Mouse (Mus musculus) Muller cell, postnatal 12 days (primary cell): ENCODE measurements around the gene Slc4a5.
"Not testable (repeated sequence)": the region's sequence is repeated elsewhere in the genome, so short reads cannot be mapped to it uniquely, and the experiment has no call there.

Source experiments
- DNase-seq: peaks from one replicate; pipeline ENCODE4 v3.0.0-alpha.2; 2015; ENCODE audit errors: inconsistent ontology term

Gene Slc4a5

GRCm38 (mm10) chr6:83311206-83311605 lies 91.6 kb downstream of the Slc4a5 start:
- no peak for DNase-seq

DNA sequence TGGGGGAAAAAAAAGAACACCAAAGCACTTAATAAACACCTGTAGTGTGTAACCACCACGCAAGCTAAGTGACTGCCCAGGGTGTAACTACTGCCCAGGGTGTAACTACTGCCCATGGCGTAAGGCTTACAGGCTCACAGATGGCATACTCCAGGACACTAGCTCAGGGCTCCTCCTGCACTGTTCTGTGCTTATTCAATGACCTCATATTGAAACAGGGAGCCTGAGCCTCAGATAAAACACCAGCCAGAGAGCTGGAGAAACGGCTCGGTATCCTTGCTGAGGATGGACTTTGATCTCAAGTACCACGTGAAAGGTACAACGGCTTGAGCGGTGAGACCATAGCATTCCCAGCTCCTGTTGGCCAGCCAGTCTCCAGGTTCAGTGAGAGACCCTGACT lies 92.4 kb downstream of the Slc4a5 start:
- DNase-seq, result no peak

DNA sequence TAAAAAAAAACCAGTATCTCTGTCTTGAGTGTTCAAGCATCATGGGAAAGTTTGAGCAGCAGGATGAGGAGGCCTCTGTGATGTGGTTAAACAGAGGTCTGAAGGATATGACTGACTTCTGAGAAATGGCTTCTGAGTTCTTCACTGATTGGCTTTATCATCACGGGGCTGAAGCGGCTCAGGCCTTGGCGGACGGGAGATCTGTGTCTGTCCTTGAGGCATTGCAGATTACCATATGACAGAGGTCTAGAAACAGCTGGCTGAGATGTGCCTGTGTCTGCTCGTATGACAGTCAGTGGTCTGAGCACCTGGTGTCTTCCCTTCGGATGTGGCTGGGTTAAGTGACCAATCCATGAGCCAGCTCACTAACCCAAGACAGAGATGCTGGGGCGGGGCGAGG lies 92.9 kb downstream of the Slc4a5 start:
- DNase-seq, result no peak

DNA sequence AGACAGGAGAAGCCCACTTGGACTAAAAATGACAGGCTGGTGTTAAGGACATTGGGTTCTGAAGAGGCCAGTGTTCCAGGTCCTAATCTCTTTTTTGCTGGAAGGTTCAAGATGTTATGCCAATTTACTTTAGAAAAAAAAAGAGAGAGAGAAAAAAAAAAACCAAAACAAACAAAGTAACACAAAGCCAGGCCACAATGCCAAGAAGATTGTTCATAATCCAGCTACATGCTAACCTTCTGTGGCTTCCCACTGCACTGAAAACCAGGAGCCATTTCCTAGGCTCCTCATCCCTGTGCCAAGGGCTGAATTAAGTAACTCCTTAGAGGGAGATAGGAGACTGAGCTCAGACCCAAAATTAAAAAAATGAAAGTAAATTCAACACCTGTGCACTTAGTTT lies 95.7 kb downstream of the Slc4a5 start:
- no peak for DNase-seq

GRCm38 (mm10) chr6:83316022-83316421 lies 96.4 kb downstream of the Slc4a5 start:
- DNase-seq, result no peak

DNA sequence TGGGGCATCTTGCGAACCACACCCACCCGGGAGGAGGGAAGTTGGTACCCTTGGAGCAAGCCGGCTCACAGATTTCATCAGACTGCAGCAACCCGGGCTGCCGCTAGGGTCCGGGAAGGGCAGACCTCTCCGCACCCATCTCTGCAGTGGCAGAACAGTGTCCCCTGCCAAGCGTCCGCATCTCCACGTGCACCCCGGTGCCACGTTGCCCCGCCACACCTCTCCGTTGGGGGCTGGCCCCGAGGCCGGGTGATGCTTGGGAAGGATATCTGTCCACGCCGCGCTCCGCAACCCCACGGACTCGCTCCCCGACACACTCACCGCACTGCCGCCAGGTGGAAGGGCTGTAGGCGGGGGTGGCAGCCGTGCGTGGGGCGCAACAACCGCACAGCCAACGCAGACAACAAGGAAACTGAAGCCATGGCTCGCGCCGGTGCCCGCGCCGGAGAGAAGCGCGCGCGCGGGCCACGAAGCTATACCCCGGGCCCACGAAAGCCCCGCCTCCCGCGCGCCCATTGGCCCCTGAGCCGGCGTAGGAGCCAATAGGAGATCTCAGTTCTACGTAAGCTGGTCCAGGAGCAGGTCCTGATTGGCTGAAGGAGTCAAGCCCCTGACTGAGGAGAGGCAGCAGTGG lies 97.6 kb downstream of the Slc4a5 start:
- DNase-seq, result peak; percentile 96

DNA sequence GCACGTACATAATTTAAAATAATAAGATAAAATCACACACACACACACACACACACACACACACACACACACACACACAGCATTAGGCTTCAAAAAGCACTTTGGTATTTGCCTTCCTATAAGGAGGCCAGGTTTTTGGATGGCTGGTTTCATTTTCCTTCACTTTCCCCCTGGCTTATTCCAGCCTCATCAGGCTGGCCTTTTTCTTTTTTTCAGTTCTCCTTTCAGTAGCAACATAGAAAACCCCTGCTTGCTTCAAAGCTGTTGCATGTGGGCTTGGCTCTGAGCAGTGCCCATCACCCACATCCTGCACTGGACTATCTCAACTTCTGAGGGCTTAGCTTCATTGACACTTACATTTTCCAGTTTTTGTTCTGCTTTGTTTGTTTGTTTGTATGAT lies 102.3 kb downstream of the Slc4a5 start:
- DNase-seq, result no peak

GRCm38 (mm10) chr6:83322794-83323193 lies 103.2 kb downstream of the Slc4a5 start:
- DNase-seq, result no peak

- no peak for DNase-seq
Measured at GRCm38 (mm10) chr6:83323652-83324419, 104.2 kb downstream of the Slc4a5 start.

GRCm38 (mm10) chr6:83325525-83326393 lies 106.1 kb downstream of the Slc4a5 start, which contains the start of the genes Mthfd2 and Mob1a:
Gene Mthfd2 (minus strand): TSS chr6:83325908.
Gene Mob1a (plus strand): TSS chr6:83326016.
- peak; percentile 97 for DNase-seq

DNA sequence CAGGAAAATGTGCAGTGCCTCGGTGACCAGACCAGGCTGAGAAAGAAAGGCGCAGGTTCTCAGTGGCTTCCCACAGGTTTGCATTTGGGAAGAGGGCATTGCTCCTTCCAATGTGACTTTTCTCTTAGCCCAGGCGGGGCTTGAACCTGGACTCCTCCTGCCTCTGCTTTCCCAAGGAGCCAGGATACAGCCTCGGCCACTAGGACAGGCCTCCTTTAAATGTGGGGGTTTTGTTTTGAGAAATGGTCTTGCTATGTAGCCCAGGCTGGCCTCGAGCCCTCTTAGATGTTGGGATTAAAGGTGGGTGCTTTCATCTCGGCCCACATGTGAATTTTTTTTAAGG lies 106.7 kb downstream of the Slc4a5 start:
- DNase-seq, result no peak

GRCm38 (mm10) chr6:83326761-83327160 lies 107.1 kb downstream of the Slc4a5 start:
- DNase-seq, result no peak

DNA sequence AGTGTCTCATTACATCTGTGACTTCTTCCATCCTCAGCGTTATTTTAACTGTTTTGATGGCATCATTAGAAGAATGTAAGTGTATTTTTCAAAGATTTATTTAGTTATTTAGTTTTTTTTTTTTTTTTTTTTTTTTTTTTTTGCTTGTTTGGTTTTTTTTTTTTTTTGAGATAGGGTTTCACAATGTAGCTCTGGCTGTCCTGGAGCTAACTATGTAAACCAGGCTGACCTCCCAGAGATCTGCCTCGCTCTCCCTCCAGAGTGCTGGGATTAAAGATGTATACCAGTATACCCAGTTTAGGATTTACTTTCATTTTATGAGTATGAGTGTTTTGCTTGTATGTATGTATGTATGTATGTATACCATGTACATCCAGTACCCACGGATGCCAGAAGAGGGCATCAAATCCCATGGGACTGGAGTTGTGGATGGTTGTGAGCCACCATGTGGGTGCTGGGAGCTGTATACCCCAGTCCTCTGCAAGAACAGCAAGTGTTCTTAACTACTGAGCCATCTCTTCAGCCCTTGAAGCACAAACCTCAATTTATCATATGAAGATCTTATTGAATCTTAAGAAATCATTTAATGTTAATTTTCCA lies 108.1 kb downstream of the Slc4a5 start:
- DNase-seq, result no peak

GRCm38 (mm10) chr6:83341387-83341786 lies 121.8 kb downstream of the Slc4a5 start:
- DNase-seq, result no peak

- no peak for DNase-seq
Measured at GRCm38 (mm10) chr6:83342957-83343356, 123.3 kb downstream of the Slc4a5 start.

DNA sequence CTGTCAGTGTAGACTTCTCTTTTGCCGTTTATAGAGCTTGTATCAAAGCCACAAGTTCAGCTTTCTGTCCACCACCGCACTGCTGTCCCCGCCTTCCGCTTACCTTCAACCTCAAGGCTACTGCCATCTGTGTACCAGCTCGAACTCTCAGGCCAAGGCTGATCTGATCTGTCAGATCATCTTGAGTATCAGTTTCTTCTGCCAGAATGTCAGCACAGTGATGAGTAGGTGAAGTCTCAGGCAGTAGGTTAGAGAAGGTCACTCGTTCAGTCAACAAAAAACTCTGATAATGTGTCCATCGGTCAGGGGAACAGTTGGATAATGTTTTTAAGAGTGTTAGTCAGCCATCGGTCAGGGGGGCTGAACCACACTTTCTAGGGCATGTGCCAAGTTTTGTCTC lies 125.7 kb downstream of the Slc4a5 start:
- not testable (repeated sequence) for DNase-seq

DNA sequence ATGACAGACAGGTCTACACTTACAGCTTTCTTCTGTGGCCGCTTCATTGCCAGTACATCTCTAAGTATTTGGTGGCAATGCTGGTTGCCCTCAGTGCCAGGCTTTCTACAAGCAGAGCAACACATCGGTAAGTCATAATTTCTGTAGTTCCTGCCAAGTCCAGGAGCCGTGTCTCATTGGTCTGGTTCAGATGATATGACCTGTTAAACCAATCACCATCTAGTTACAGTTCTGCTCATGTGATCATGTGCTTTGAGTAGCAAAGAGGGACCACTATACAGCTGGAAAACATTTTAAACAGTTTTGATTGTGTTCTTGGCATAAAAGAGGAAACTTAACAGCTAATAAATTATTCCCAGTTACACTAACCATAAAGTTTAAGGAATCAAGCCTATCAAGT lies 128.3 kb downstream of the Slc4a5 start:
- DNase-seq, result no peak

DNA sequence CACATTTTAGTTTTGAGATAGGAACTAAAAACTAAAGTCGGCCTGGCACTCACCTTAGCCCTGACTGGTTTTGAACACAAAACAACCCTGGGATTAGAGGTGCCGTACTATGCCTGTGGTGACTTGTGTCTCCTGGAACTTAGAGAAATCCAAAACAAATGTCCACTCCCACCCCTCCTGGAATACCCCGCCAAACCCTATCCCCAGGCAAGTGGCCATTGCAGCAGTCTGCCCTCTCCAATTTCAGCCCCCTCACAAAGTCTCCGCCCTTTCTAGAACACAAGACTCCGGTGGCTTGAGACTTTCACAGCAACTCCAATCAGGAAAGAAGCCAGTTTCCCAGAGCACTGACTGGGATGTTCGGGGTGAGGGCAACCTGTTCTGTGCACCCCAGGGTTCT lies 129.2 kb downstream of the Slc4a5 start, which contains the start of gene Bola3:
Gene Bola3 (plus strand): TSS at position 275 of the 400 bp plus-strand sequence.
- DNase-seq, result no peak

- peak; percentile 83 for DNase-seq
Measured at GRCm38 (mm10) chr6:83349274-83349958, 129.8 kb downstream of the Slc4a5 start.

DNA sequence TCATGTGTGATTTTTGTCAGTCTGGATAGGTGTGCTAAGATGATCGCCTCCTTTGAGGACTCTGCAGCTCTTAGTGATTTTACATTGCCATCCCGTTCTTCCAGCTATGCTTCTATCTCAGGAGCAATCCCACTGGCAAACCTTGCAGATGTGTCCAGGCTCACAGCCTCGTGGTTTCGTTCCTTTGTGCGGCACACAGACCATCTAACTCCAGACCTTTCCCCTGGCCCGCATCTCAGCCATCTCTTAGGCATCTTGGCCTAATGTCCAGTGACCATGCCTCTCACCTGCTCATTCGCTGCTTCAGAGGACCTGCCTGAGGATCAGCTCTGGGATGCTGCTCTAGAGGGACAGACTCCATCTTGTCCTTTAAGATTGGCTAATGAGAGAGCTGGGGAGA lies 130.5 kb downstream of the Slc4a5 start:
- no peak for DNase-seq

GRCm38 (mm10) chr6:83350851-83351405 lies 131.3 kb downstream of the Slc4a5 start:
- no peak for DNase-seq
